Mouse (Mus musculus): ENCODE measurements at regions not wholly inside any gene's neighbourhood (a gene's known extent, or its start where the extent isn't known, plus 50 kb on each side); places are given as distances from the start of the nearest gene placed in this dataset.

DNA sequence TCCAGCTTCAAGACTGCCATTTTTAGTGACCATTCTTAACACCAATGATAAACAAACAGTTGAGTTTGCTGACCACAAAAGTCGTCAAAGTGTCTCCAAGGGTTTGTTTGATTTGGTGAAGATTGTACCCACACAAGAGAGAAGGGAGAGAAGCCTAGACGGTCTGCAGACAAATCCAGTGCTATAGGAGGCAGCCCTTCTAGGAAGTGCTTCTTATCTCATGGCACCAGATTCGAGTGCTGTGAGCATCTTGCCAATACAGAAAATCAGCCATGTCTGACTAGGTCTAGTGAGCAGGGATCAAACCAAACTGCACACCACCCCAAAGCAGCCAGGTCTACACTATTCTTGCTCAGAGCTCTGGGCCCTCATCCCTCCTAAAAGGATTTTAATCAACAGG lies 416.4 kb downstream of the Fut8 start:
- TF ChIP-seq POLR2A (IDR thresholded peaks at IDR 0.05; ENCODE audit: low read depth, low read length) (no peak), CTCF (conservative IDR thresholded peaks at IDR 0.05; ENCODE audit: insufficient read depth, insufficient read length, low read depth, low read length) (no peak)
